Mouse (Mus musculus) c-Kit-positive CD71-negative TER-119-negative erythroid progenitor cells, embryonic 14.5 days (primary cell): ENCODE measurements around the gene Mrps33.

Experiments used
- DNase-seq: peaks from one replicate; pipeline ENCODE4 v3.0.0-alpha.2; 2013; ENCODE audit warnings: low read depth

Gene Mrps33

GRCm38 (mm10) chr6:39780857-39781666, 29.7 kb downstream of the Mrps33 start:
- DNase-seq: no peak

GRCm38 (mm10) chr6:39778506-39778905, 32.3 kb downstream of the Mrps33 start:
- no peak for DNase-seq

GRCm38 (mm10) chr6:39776275-39776674, 34.5 kb downstream of the Mrps33 start:
- DNase-seq: no peak

- no peak for DNase-seq
Observed at GRCm38 (mm10) chr6:39775029-39775428, 35.8 kb downstream of the Mrps33 start.

- DNase-seq: no peak
Observed at GRCm38 (mm10) chr6:39757229-39757628, 53.6 kb downstream of the Mrps33 start.
